Mouse (Mus musculus): ENCODE data around the gene Chst12. TPM values are rescaled to one million over a fixed set of nuclear protein-coding genes. Genes with fewer than 3 reads are reported as not detected.

Gene Chst12
- polyA plus RNA-seq, 1 experiment from 2014 or later: 24.9 TPM

DNA sequence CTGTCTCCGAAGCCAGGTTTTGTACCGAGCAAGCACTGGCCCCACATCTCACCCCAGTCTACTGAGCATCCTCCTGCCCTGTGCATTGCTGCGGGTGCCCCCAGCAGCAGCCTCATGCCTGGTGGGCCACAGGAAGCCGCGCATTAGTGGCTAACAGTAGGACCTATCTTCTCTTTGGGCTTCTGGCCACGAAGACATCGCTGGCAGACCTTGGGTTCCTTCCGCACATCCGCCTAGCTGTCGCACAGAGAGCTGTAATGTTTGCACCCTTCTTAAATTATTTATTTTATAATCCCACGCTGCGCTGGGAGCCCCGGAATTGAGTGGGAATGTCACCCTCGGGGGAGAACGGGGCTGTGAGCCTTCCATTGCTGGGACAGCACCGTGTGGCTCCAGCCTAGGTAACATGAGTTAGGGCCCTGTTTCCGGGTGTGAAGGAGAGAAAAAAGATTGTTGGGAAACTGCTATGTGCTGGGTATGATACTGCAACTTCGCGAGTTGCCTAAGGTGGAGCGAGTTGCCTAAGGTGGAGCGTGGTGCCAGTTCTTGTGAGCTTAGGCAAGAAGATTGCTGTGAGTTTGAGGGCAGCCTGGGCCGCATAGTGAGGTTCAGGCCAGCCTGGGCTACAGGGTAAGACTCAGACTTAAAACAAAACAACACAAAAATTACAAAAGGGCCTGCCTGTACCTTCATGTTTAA, 895 bp downstream of the Chst12 start:
- Histone ChIP-seq H3K4me1 (replicated peaks) (peaks cover 73% of the 10 kb centered on the region), H3K27me3 (peaks cover 6% of the 10 kb centered on the region), H3K36me3 (no peaks in the 10 kb centered on the region), H3K27ac (replicated peaks) (peak overlapping the region; percentile 79), H3K9me3 (no peaks in the 10 kb centered on the region), H3K9ac (peak overlapping the region; percentile 79), H3K4me3 (peak overlapping the region; percentile 70), H3K4me2 (peak overlapping the region; percentile 80)
- ATAC-seq (ENCODE audit: low read depth): peak; percentile 33
- WGBS: 37% methylated on average over 22 of the region's 22 CpGs

DNA sequence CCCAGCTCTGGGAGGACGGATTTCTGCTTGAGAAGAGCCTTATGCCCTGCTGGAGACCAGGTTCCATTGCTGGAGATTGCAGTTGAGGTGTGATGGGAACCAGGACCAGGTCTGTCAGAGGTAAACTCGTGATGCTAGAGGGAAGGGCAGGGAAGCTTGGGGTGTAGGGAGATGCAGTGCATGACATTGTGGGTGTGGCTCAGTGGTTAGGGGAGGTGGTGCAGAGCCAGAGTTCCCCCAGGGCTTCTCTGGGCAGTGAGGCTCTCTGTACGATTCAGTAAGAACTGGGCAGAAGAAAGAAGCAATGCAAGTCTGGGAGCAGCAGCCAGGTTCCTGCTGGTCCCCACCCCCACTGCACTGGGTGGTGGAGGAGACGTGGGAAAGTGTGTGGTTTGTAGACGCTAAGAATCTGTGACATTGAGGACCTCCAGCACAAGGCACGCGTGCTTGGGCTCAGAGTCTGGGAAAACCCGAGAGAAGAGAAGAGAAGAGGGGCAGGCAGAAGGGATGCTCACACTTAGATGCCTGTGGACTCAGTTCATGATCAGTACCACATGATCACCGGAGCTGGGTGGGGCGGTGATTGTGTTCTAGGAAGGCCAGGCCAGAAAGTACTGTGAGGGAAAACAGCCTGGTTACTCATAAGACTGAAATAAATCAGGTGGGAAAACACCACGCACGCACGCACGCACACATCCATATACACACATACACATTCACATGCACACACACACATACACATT, 2.3 kb downstream of the Chst12 start:
- peaks cover 73% of the 10 kb centered on the region for H3K4me1 ChIP-seq (replicated peaks)
- ATAC-seq (ENCODE audit: low read depth): no peak
- peak overlapping the region; percentile 80 for H3K4me2 ChIP-seq
- H3K27me3 ChIP-seq: peaks cover 6% of the 10 kb centered on the region
- H3K4me3 ChIP-seq: no peak overlapping the region
- no peaks in the 10 kb centered on the region for H3K36me3 ChIP-seq
- no peaks in the 10 kb centered on the region for H3K9me3 ChIP-seq
- WGBS: 85% methylated on average over 14 of the region's 14 CpGs
- no peak overlapping the region for H3K27ac ChIP-seq (replicated peaks)
- peak overlapping the region; percentile 79; the same call in 1 of the 2 replicates for H3K9ac ChIP-seq

- Histone ChIP-seq H3K9me3 (no peaks in the 10 kb centered on the region), H3K4me2 (no peak overlapping the region)
- ATAC-seq (ENCODE audit: low read depth): no peak
Observed at GRCm38 (mm10) chr5:140508686-140509085, 3.3 kb downstream of the Chst12 start.

GRCm38 (mm10) chr5:140509204-140509603, 3.9 kb downstream of the Chst12 start:
- no peak overlapping the region; the same call in 1 of the 2 replicates for H3K9ac ChIP-seq
- peaks cover 68% of the 10 kb centered on the region for H3K4me1 ChIP-seq (replicated peaks)
- ATAC-seq (ENCODE audit: low read depth): no peak
- no peak overlapping the region for H3K4me2 ChIP-seq
- H3K27me3 ChIP-seq: no peaks in the 10 kb centered on the region
- H3K36me3 ChIP-seq: no peaks in the 10 kb centered on the region
- H3K9me3 ChIP-seq: no peaks in the 10 kb centered on the region
- WGBS: 50% methylated on average over 9 of the region's 9 CpGs
- H3K27ac ChIP-seq (replicated peaks): no peak overlapping the region
- H3K4me3 ChIP-seq: no peak overlapping the region

More at GRCm38 (mm10) chr5:140508686-140509085, 3.3 kb downstream of the Chst12 start:
- Histone ChIP-seq H3K36me3 (no peaks in the 10 kb centered on the region), H3K4me3 (no peak overlapping the region), H3K4me1 (replicated peaks) (peaks cover 64% of the 10 kb centered on the region), H3K9ac (peak overlapping the region; percentile 31; the same call in 1 of the 2 replicates), H3K27me3 (no peaks in the 10 kb centered on the region), H3K27ac (replicated peaks) (peak overlapping the region; percentile 23; the same call in 1 of the 2 replicates)
- 45% methylated on average over 8 of the region's 8 CpGs for WGBS

GRCm38 (mm10) chr5:140510012-140511000, 5.0 kb downstream of the Chst12 start:
- ATAC-seq (ENCODE audit: low read depth): no peak
- 38% methylated on average over 27 of the region's 27 CpGs for WGBS
- H3K9ac ChIP-seq: peak overlapping the region; percentile 46
- peaks cover 71% of the 10 kb centered on the region for H3K4me1 ChIP-seq (replicated peaks)
- no peaks in the 10 kb centered on the region for H3K27me3 ChIP-seq
- peak overlapping the region; percentile 68 for H3K27ac ChIP-seq (replicated peaks)
- no peak overlapping the region for H3K4me3 ChIP-seq
- H3K36me3 ChIP-seq: no peaks in the 10 kb centered on the region
- H3K9me3 ChIP-seq: no peaks in the 10 kb centered on the region
- peak overlapping the region; percentile 30 for H3K4me2 ChIP-seq

GRCm38 (mm10) chr5:140513921-140514320, 8.6 kb downstream of the Chst12 start:
- no peak overlapping the region for H3K4me3 ChIP-seq
- no peak for ATAC-seq (ENCODE audit: low read depth)
- no peak overlapping the region for H3K9ac ChIP-seq
- H3K36me3 ChIP-seq: no peaks in the 10 kb centered on the region
- no peaks in the 10 kb centered on the region for H3K27me3 ChIP-seq
- no peaks in the 10 kb centered on the region for H3K9me3 ChIP-seq
- WGBS: 80% methylated on average over 8 of the region's 8 CpGs
- peak overlapping the region; percentile 13; the same call in 1 of the 2 replicates for H3K27ac ChIP-seq (replicated peaks)
- no peak overlapping the region for H3K4me2 ChIP-seq
- H3K4me1 ChIP-seq (replicated peaks): peaks cover 42% of the 10 kb centered on the region

GRCm38 (mm10) chr5:140514799-140515486, 9.6 kb downstream of the Chst12 start:
- WGBS: 53% methylated on average over 7 of the region's 7 CpGs
- H3K9me3 ChIP-seq: no peaks in the 10 kb centered on the region
- H3K27ac ChIP-seq (replicated peaks): peak overlapping the region; percentile 13; the same call in 1 of the 2 replicates
- no peaks in the 10 kb centered on the region for H3K36me3 ChIP-seq
- no peak for ATAC-seq (ENCODE audit: low read depth)
- H3K4me3 ChIP-seq: no peak overlapping the region
- H3K27me3 ChIP-seq: no peaks in the 10 kb centered on the region
- H3K4me1 ChIP-seq (replicated peaks): peaks cover 32% of the 10 kb centered on the region
- H3K4me2 ChIP-seq: no peak overlapping the region
- no peak overlapping the region; the same call in 1 of the 2 replicates for H3K9ac ChIP-seq

- no peak overlapping the region for H3K4me3 ChIP-seq
- WGBS: 90% methylated on average over 21 of the region's 21 CpGs
- H3K9me3 ChIP-seq: no peaks in the 10 kb centered on the region
- ATAC-seq (ENCODE audit: low read depth): no peak
- H3K27ac ChIP-seq (replicated peaks): no peak overlapping the region
- no peak overlapping the region for H3K4me2 ChIP-seq
- no peaks in the 10 kb centered on the region for H3K27me3 ChIP-seq
- H3K4me1 ChIP-seq (replicated peaks): peaks cover 17% of the 10 kb centered on the region
- H3K9ac ChIP-seq: no peak overlapping the region
- no peaks in the 10 kb centered on the region for H3K36me3 ChIP-seq
Observed at GRCm38 (mm10) chr5:140517159-140517920, 12.0 kb downstream of the Chst12 start.

DNA sequence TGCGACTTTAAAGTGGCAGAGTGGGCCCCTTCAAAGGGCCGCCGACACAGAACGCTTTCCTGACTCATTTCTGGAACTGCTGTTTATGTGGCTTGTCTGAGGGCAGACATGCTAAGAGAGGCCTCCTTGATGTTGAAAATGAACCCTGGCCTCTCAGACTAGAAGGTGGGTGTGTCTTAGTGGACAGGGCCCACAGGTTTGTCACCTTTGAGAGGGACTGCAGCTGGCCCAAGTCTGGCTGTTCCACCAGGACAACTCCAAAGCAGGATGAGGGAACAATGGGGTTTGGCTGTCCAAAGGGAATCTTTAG, 12.5 kb downstream of the Chst12 start:
- Histone ChIP-seq H3K4me3 (no peak overlapping the region), H3K4me2 (no peak overlapping the region), H3K27ac (replicated peaks) (no peak overlapping the region), H3K9me3 (no peaks in the 10 kb centered on the region), H3K27me3 (no peaks in the 10 kb centered on the region), H3K4me1 (replicated peaks) (peaks cover 17% of the 10 kb centered on the region), H3K36me3 (no peaks in the 10 kb centered on the region), H3K9ac (no peak overlapping the region)
- ATAC-seq (ENCODE audit: low read depth): no peak
- WGBS: 86% methylated on average over 4 of the region's 4 CpGs

DNA sequence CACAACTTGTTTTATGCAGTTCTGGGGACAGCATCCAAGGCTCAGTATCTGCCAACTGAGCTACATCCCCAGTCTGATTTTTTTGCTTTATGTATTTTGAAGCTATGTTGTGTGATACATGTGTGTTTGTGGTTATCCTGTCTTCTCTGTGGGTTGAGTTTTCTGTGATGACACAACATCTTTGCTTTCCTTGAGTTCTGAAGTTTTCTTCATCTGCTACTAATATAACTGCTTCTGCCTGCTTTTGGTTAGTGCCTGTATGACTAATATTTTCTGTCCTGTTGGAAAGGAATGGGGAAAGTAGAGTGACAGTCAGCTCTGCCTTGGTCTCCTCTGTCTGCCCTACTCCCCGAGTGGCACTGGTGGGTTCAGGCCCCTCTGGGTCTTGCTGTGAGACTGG, 15.8 kb downstream of the Chst12 start:
- H3K4me3 ChIP-seq: no peak overlapping the region
- ATAC-seq (ENCODE audit: low read depth): no peak

DNA sequence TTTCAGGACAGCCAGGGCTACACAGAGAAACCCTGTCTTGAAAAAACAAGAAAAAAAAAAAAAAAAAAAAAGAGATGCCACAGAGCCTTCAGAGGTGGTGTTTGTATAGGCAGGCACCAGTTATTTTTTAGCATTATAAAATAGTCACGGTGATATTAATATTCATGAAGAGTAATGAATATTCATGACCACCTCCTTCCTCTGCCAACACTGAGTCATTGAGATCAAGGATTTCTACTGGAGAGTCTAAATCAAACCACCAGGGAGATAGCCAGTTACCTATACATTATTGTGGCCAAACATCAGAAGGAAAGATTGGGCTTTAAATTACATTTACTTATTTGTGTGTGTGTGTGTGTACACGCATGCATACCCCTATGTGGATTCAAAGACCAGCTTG, 21.4 kb downstream of the Chst12 start:
- H3K4me1 ChIP-seq (replicated peaks): no peaks in the 10 kb centered on the region
- no peak overlapping the region for H3K27ac ChIP-seq (replicated peaks)
- H3K36me3 ChIP-seq: peaks cover 53% of the 10 kb centered on the region
- no peak overlapping the region for H3K4me2 ChIP-seq
- no peak for ATAC-seq (ENCODE audit: low read depth)
- H3K4me3 ChIP-seq: no peak overlapping the region
- 76% methylated on average over 2 of the region's 2 CpGs for WGBS
- H3K9me3 ChIP-seq: peaks cover 9% of the 10 kb centered on the region; the same call in 1 of the 2 replicates
- no peak overlapping the region for H3K9ac ChIP-seq
- H3K27me3 ChIP-seq: no peaks in the 10 kb centered on the region

More for the DNA sequence above, 15.8 kb downstream of the Chst12 start:
- Histone ChIP-seq H3K9ac (no peak overlapping the region), H3K36me3 (peaks cover 30% of the 10 kb centered on the region), H3K4me1 (replicated peaks) (no peaks in the 10 kb centered on the region), H3K4me2 (no peak overlapping the region), H3K27ac (replicated peaks) (no peak overlapping the region), H3K27me3 (no peaks in the 10 kb centered on the region), H3K9me3 (peaks cover 9% of the 10 kb centered on the region; the same call in 1 of the 2 replicates)
- WGBS: 95% methylated on average over 1 of the region's 1 CpGs

All from neural tube, embryonic 13.5 days (tissue).